Mouse (Mus musculus) midbrain, embryonic 15.5 days (tissue): ENCODE measurements around the gene Prkcz. TPM values are rescaled to one million over a fixed set of nuclear protein-coding genes. Genes with fewer than 3 reads are reported as not detected.
"Not testable (repeated sequence)": the region's sequence is repeated elsewhere in the genome, so short reads cannot be mapped to it uniquely, and the experiment has no call there.

Experiments used
- ATAC-seq: fragments of 200-750 bp; cut with Nextera tagmentation; replicated peaks from 2 replicates; pipeline ENCODE4 v1.8.0; 2017; ENCODE audit warnings: moderate TSS enrichment
- H3K27ac ChIP-seq: fragments of 300-500 bp; sonication (generic); 2 replicates; pipeline ENCODE4 v1.5.1; 2015; ENCODE audit warnings: mild to moderate bottlenecking, inconsistent platforms
- H3K27me3 ChIP-seq: fragments of 300-500 bp; sonication (generic); replicated peaks from 2 replicates; pipeline ENCODE4 v1.6.1; 2015; ENCODE audit warnings: inconsistent platforms
- H3K36me3 ChIP-seq: fragments of 300-500 bp; sonication (generic); replicated peaks from 2 replicates; pipeline ENCODE4 v1.6.1; 2015; ENCODE audit warnings: inconsistent platforms
- H3K4me1 ChIP-seq: fragments of 300-500 bp; sonication (generic); 2 replicates; pipeline ENCODE4 v1.6.1; 2015; ENCODE audit warnings: inconsistent platforms
- H3K4me2 ChIP-seq: fragments of 300-500 bp; sonication (generic); 2 replicates; pipeline ENCODE4 v1.6.1; 2015; ENCODE audit warnings: inconsistent platforms, mild to moderate bottlenecking, moderate library complexity
- H3K4me3 ChIP-seq: fragments of 300-500 bp; sonication (generic); 2 replicates; pipeline ENCODE4 v1.5.1; 2015; ENCODE audit warnings: mild to moderate bottlenecking, inconsistent platforms
- H3K9ac ChIP-seq: fragments of 300-500 bp; sonication (generic); 2 replicates; pipeline ENCODE4 v1.6.1; 2015; ENCODE audit warnings: mild to moderate bottlenecking, inconsistent platforms
- H3K9me3 ChIP-seq: fragments of 300-500 bp; sonication (generic); 2 replicates; pipeline ENCODE4 v1.6.1; 2016; ENCODE audit warnings: inconsistent platforms
- WGBS: fragments of 180-500 bp; shearing (Covaris S2); methylation state at CpG from one replicate; pipeline ENCODE4 v1.1.7; 2015; ENCODE audit warnings: mixed read lengths; 5-methylcytosine and 5-hydroxymethylcytosine counted together
- polyA plus RNA-seq: library from polyadenylated mRNA; unstranded; fragments of >200 nt; fragmentation: Nextera tagmentation; extraction: Ambion mirVana; gene quantifications from 2 replicates; pipeline ENCODE4 v1.2.1, GENCODE M21; 2015

Gene Prkcz
- polyA plus RNA-seq, 1 experiment from 2014 or later: 95.6 TPM

- Histone ChIP-seq H3K4me2 (no peak overlapping the region), H3K36me3 (peaks cover 20% of the 10 kb centered on the region; the same call in 1 of the 2 replicates), H3K4me3 (no peak overlapping the region), H3K4me1 (no peaks in the 10 kb centered on the region), H3K27me3 (no peaks in the 10 kb centered on the region), H3K27ac (no peak overlapping the region), H3K9me3 (no peaks in the 10 kb centered on the region), H3K9ac (no peak overlapping the region)
- 49% methylated on average over 5 of the region's 5 CpGs for WGBS
- 0 out of 2 replicates have a peak, but pooled peaks have one; percentile 11 for ATAC-seq
These were observed 92.8 kb downstream of the Prkcz start for GRCm38 (mm10) chr4:155268382-155268781.

GRCm38 (mm10) chr4:155267639-155268175, 93.5 kb downstream of the Prkcz start:
- H3K9me3 ChIP-seq: no peaks in the 10 kb centered on the region
- H3K4me1 ChIP-seq: no peaks in the 10 kb centered on the region
- H3K27me3 ChIP-seq: no peaks in the 10 kb centered on the region
- H3K36me3 ChIP-seq: peaks cover 17% of the 10 kb centered on the region; the same call in 1 of the 2 replicates
- no peak overlapping the region for H3K4me3 ChIP-seq
- ATAC-seq: no peak
- H3K4me2 ChIP-seq: no peak overlapping the region
- no peak overlapping the region for H3K27ac ChIP-seq
- 63% methylated on average over 12 of the region's 12 CpGs for WGBS
- no peak overlapping the region for H3K9ac ChIP-seq

- WGBS: 86% methylated on average over 7 of the region's 7 CpGs
- Histone ChIP-seq H3K27ac (no peak overlapping the region), H3K4me1 (no peaks in the 10 kb centered on the region), H3K4me2 (no peak overlapping the region), H3K36me3 (peaks cover 17% of the 10 kb centered on the region; the same call in 1 of the 2 replicates), H3K9me3 (no peaks in the 10 kb centered on the region), H3K9ac (no peak overlapping the region), H3K27me3 (no peaks in the 10 kb centered on the region), H3K4me3 (no peak overlapping the region)
- ATAC-seq: no peak
These were observed 94.1 kb downstream of the Prkcz start for GRCm38 (mm10) chr4:155267047-155267543.

- no peak overlapping the region for H3K9ac ChIP-seq
- H3K4me2 ChIP-seq: no peak overlapping the region
- WGBS: 88% methylated on average over 3 of the region's 3 CpGs
- peaks cover 8% of the 10 kb centered on the region for H3K36me3 ChIP-seq
- H3K9me3 ChIP-seq: no peaks in the 10 kb centered on the region
- H3K4me1 ChIP-seq: no peaks in the 10 kb centered on the region
- no peak for ATAC-seq
- H3K27me3 ChIP-seq: no peaks in the 10 kb centered on the region
- H3K27ac ChIP-seq: no peak overlapping the region
- no peak overlapping the region for H3K4me3 ChIP-seq
These were observed 96.4 kb downstream of the Prkcz start for GRCm38 (mm10) chr4:155264521-155265321.

GRCm38 (mm10) chr4:155252253-155252652, 108.9 kb downstream of the Prkcz start:
- ATAC-seq: no peak

GRCm38 (mm10) chr4:155251147-155251546, 110.0 kb downstream of the Prkcz start:
- no peak overlapping the region; the same call in 1 of the 2 replicates for H3K9ac ChIP-seq
- no peaks in the 10 kb centered on the region for H3K27me3 ChIP-seq
- no peaks in the 10 kb centered on the region; the same call in 1 of the 2 replicates for H3K36me3 ChIP-seq
- peaks cover 39% of the 10 kb centered on the region for H3K4me1 ChIP-seq
- H3K4me2 ChIP-seq: peak overlapping the region; percentile 91
- no peaks in the 10 kb centered on the region for H3K9me3 ChIP-seq
- ATAC-seq: no peak
- peak overlapping the region; percentile 54; the same call in 1 of the 2 replicates for H3K4me3 ChIP-seq
- no peak overlapping the region for H3K27ac ChIP-seq
- whole genome bisulfite sequencing: 71% methylated on average over 3 of the region's 3 CpGs

More at GRCm38 (mm10) chr4:155252253-155252652, 108.9 kb downstream of the Prkcz start:
- Histone ChIP-seq H3K4me3 (no peak overlapping the region), H3K27me3 (no peaks in the 10 kb centered on the region), H3K9ac (peak overlapping the region; percentile 15; the same call in 1 of the 2 replicates), H3K4me1 (peaks cover 39% of the 10 kb centered on the region), H3K27ac (no peak overlapping the region), H3K36me3 (peaks cover 1% of the 10 kb centered on the region), H3K4me2 (peak overlapping the region; percentile 91; the same call in 1 of the 2 replicates), H3K9me3 (no peaks in the 10 kb centered on the region)
- 77% methylated on average over 6 of the region's 6 CpGs for WGBS

- peak overlapping the region; percentile 69 for H3K9ac ChIP-seq
- H3K27ac ChIP-seq: peak overlapping the region; percentile 98
- peak overlapping the region; percentile 91 for H3K4me2 ChIP-seq
- peaks cover 39% of the 10 kb centered on the region for H3K4me1 ChIP-seq
- ATAC-seq: peak; percentile 38
- WGBS: 9% methylated on average over 23 of the region's 23 CpGs
- H3K27me3 ChIP-seq: no peaks in the 10 kb centered on the region
- H3K36me3 ChIP-seq: no peaks in the 10 kb centered on the region
- peak overlapping the region; percentile 54 for H3K4me3 ChIP-seq
- no peaks in the 10 kb centered on the region for H3K9me3 ChIP-seq
These were observed 110.6 kb downstream of the Prkcz start for GRCm38 (mm10) chr4:155250361-155251117.

GRCm38 (mm10) chr4:155249648-155250351, 111.4 kb downstream of the Prkcz start, which contains the start of gene Faap20:
TSS of gene Faap20 (plus strand) at chr4:155249802.
- H3K4me1 ChIP-seq: peaks cover 39% of the 10 kb centered on the region

GRCm38 (mm10) chr4:155249257-155249647, 111.9 kb downstream of the Prkcz start:
- WGBS: under 1% methylated on average over 9 of the region's 9 CpGs
- ATAC-seq: peak; percentile 71
- peak overlapping the region; percentile 69 for H3K9ac ChIP-seq
- H3K4me3 ChIP-seq: peak overlapping the region; percentile 54
- peak overlapping the region; percentile 91 for H3K4me2 ChIP-seq
- H3K36me3 ChIP-seq: no peaks in the 10 kb centered on the region
- H3K27me3 ChIP-seq: no peaks in the 10 kb centered on the region
- no peaks in the 10 kb centered on the region for H3K9me3 ChIP-seq
- peaks cover 39% of the 10 kb centered on the region for H3K4me1 ChIP-seq
- H3K27ac ChIP-seq: peak overlapping the region; percentile 98

More at GRCm38 (mm10) chr4:155249648-155250351, 111.4 kb downstream of the Prkcz start, which contains the start of gene Faap20:
- Histone ChIP-seq H3K9me3 (no peaks in the 10 kb centered on the region), H3K27me3 (no peaks in the 10 kb centered on the region), H3K36me3 (no peaks in the 10 kb centered on the region), H3K4me2 (peak within 1 kb of the TSS; percentile 91), H3K4me3 (peak within 1 kb of the TSS; percentile 54), H3K27ac (peak within 1 kb of the TSS; percentile 98), H3K9ac (peak within 1 kb of the TSS; percentile 69)
- WGBS: under 1% methylated on average over 55 of the region's 58 CpGs
- peak; percentile 92 for ATAC-seq

- not testable (repeated sequence) for H3K9me3 ChIP-seq, H3K4me3 ChIP-seq, H3K9ac ChIP-seq, H3K27me3 ChIP-seq, H3K4me2 ChIP-seq, H3K36me3 ChIP-seq, ATAC-seq, H3K27ac ChIP-seq
- WGBS: 93% methylated on average over 3 of the region's 3 CpGs
- peaks cover 31% of the 10 kb centered on the region for H3K4me1 ChIP-seq
These were observed 113.1 kb downstream of the Prkcz start for GRCm38 (mm10) chr4:155248054-155248453.

GRCm38 (mm10) chr4:155246691-155247105, 114.5 kb downstream of the Prkcz start:
- no peaks in the 10 kb centered on the region for H3K36me3 ChIP-seq

More at GRCm38 (mm10) chr4:155246691-155247105, 114.5 kb downstream of the Prkcz start:
- Histone ChIP-seq H3K9me3 (no peaks in the 10 kb centered on the region), H3K4me2 (no peak overlapping the region), H3K27me3 (no peaks in the 10 kb centered on the region), H3K9ac (no peak overlapping the region), H3K4me3 (no peak overlapping the region), H3K4me1 (peaks cover 19% of the 10 kb centered on the region), H3K27ac (no peak overlapping the region)
- ATAC-seq: no peak
- 77% methylated on average over 12 of the region's 12 CpGs for WGBS
